ENCODE assay signal across 13 mouse cellular contexts in genomic region chr4:106985289-106985688, GRCm38 (mm10).
DNase-seq lines count a peak whose midpoint lies in the region; ATAC-seq lines count a peak whose summit lies in the region.
"Had no signal": no experiment of that assay in that cellular context is flagged by ENCODE, and none has a peak within 500 bp of the region (broad histone marks: within the 10 kb centered on the region; RNA-seq: fewer than 3 reads in every experiment).

No protein-coding gene starts in this region.

- no peak overlapping the region for H3K4me3 ChIP-seq in heart, embryonic 10.5 days
- H3K4me3 ChIP-seq in midbrain, embryonic 11.5 days (ENCODE audit: low read depth, low read length), result no peak overlapping the region
- no peak overlapping the region for H3K4me3 ChIP-seq in midbrain, embryonic 16.5 days (ENCODE audit: low read depth, low read length)
- H3K4me3 ChIP-seq in midbrain, embryonic 13.5 days (replicated peaks), result no peak overlapping the region
- H3K4me3 ChIP-seq: gastrocnemius, adult 2 months had no signal

- H3K36me3 ChIP-seq in heart, embryonic 10.5 days, result no peaks in the 10 kb centered on the region
- no peaks in the 10 kb centered on the region for H3K36me3 ChIP-seq in midbrain, embryonic 11.5 days (ENCODE audit: control insufficient read depth, insufficient read depth, low read length)
- no peaks in the 10 kb centered on the region for H3K36me3 ChIP-seq in midbrain, embryonic 16.5 days (ENCODE audit: control insufficient read depth, insufficient read depth, low read length)
- peaks cover 5% of the 10 kb centered on the region for H3K36me3 ChIP-seq in midbrain, embryonic 13.5 days

- no peak overlapping the region for H3K4me2 ChIP-seq in midbrain, embryonic 11.5 days
- no peak overlapping the region for H3K4me2 ChIP-seq in midbrain, embryonic 16.5 days (ENCODE audit: low read length)
- no peak overlapping the region for H3K4me2 ChIP-seq in midbrain, embryonic 13.5 days (replicated peaks)

- H3K9me3 ChIP-seq in heart, embryonic 10.5 days, result no peaks in the 10 kb centered on the region
- no peaks in the 10 kb centered on the region for H3K9me3 ChIP-seq in midbrain, embryonic 11.5 days (ENCODE audit: control insufficient read depth, low read length)
- H3K9me3 ChIP-seq in midbrain, embryonic 16.5 days (replicated peaks; ENCODE audit: control insufficient read depth, low read length, poor library complexity, severe bottlenecking), result no peaks in the 10 kb centered on the region
- H3K9me3 ChIP-seq in midbrain, embryonic 13.5 days, result no peaks in the 10 kb centered on the region
- H3K9me3 ChIP-seq: G1E had no signal

- ATAC-seq in midbrain, embryonic 11.5 days (ENCODE audit: low FRiP score), result no peak
- ATAC-seq in midbrain, embryonic 16.5 days, result no peak
- ATAC-seq in midbrain, embryonic 13.5 days, result no peak

- no peak overlapping the region for H3K9ac ChIP-seq in midbrain, embryonic 11.5 days (ENCODE audit: low read length)
- H3K9ac ChIP-seq in midbrain, embryonic 16.5 days (ENCODE audit: low read depth, low read length), result no peak overlapping the region
- no peak overlapping the region; the same call in 1 of the 2 replicates for H3K9ac ChIP-seq in midbrain, embryonic 13.5 days (replicated peaks)

- H3K27ac ChIP-seq in heart, embryonic 10.5 days, result peak overlapping the region; percentile 56; the same call in 1 of the 2 replicates
- 0 out of 2 replicates have a peak overlapping the region, but pooled peaks have one; percentile 6 for H3K27ac ChIP-seq in midbrain, embryonic 11.5 days (ENCODE audit: low read depth, low read length)
- H3K27ac ChIP-seq in midbrain, embryonic 16.5 days (ENCODE audit: low read length), result no peak overlapping the region
- H3K27ac ChIP-seq in midbrain, embryonic 13.5 days, result peak overlapping the region; percentile 74

- 81% methylated on average over 4 of the region's 4 CpGs for WGBS in heart, embryonic 10.5 days
- WGBS in midbrain, embryonic 11.5 days, result 63% methylated on average over 4 of the region's 4 CpGs
- whole genome bisulfite sequencing in midbrain, embryonic 16.5 days, result 49% methylated on average over 4 of the region's 4 CpGs
- WGBS in midbrain, embryonic 13.5 days, result 45% methylated on average over 4 of the region's 4 CpGs

- no peak for DNase-seq in heart, embryonic 10.5 days (ENCODE audit: low spot score)
- DNase-seq in heart, adult 8-10 months (ENCODE audit: low spot score), result no peak
- no peak for DNase-seq in midbrain, embryonic 11.5 days (ENCODE audit: low spot score, missing footprints)
- DNase-seq in layer of hippocampus, postnatal 25 days (ENCODE audit: extremely low spot score in 1 of 2, low spot score in 1 of 2), result no peak
- DNase-seq in gastrocnemius, postnatal 10 days, result no peak
- DNase-seq in thymus, postnatal 4 days, result no peak
- DNase-seq: gastrocnemius, adult 2 months; kidney, adult 9 months; lung, postnatal 10 days; thymus, postnatal 14 days had no signal

- peaks cover 86% of the 10 kb centered on the region for H3K4me1 ChIP-seq in heart, embryonic 10.5 days
- H3K4me1 ChIP-seq in midbrain, embryonic 11.5 days (ENCODE audit: control insufficient read depth, insufficient read depth, low read length), result peaks cover 83% of the 10 kb centered on the region
- peaks cover 73% of the 10 kb centered on the region for H3K4me1 ChIP-seq in midbrain, embryonic 16.5 days (ENCODE audit: control insufficient read depth, insufficient read depth, low read length)
- peaks cover 99% of the 10 kb centered on the region for H3K4me1 ChIP-seq in midbrain, embryonic 13.5 days (replicated peaks)

- no peaks in the 10 kb centered on the region for H3K27me3 ChIP-seq in heart, embryonic 10.5 days (ENCODE audit: insufficient read depth, poor library complexity, severe bottlenecking)
- no peaks in the 10 kb centered on the region; the same call in 1 of the 2 replicates for H3K27me3 ChIP-seq in midbrain, embryonic 11.5 days (ENCODE audit: control insufficient read depth, insufficient read depth, low read length)
- no peaks in the 10 kb centered on the region for H3K27me3 ChIP-seq in midbrain, embryonic 16.5 days (ENCODE audit: control insufficient read depth, insufficient read depth, low read depth, low read length)
- H3K27me3 ChIP-seq in midbrain, embryonic 13.5 days, result no peaks in the 10 kb centered on the region
